Mouse (Mus musculus) C2C12 (cell line): Measurements from ENCODE around the gene Prpf19. TPM values are rescaled to one million over a fixed set of nuclear protein-coding genes. Genes with fewer than 3 reads are reported as not detected.

ENCODE experiments used
- H3K27me3 ChIP-seq: one replicate; pipeline ENCODE4 v1.6.1; 2011; ENCODE audit not compliant: control insufficient read depth, insufficient read depth, insufficient read length
- H3K36me3 ChIP-seq: one replicate; pipeline ENCODE4 v1.6.1; 2011; ENCODE audit not compliant: control insufficient read depth, insufficient read depth
- H3K4me3 ChIP-seq: one replicate; pipeline ENCODE4 v1.5.1; 2011; ENCODE audit warnings: mild to moderate bottlenecking, control low read depth; ENCODE audit not compliant: poor library complexity, insufficient read depth, severe bottlenecking
- H3K79me2 ChIP-seq: one replicate; pipeline ENCODE4 v1.6.1; 2011; ENCODE audit not compliant: control insufficient read depth, insufficient read depth
- H3K79me3 ChIP-seq: one replicate; pipeline ENCODE4 v1.6.1; 2011; ENCODE audit warnings: low read depth, control low read depth
- H3ac ChIP-seq: one replicate; pipeline ENCODE3; 2011; ENCODE audit warnings: low read depth; ENCODE audit not compliant: control insufficient read depth, insufficient read length
- CEBPB ChIP-seq: IDR thresholded peaks from one replicate; pipeline ENCODE4 v1.6.1; 2011; ENCODE audit warnings: low read depth, mild to moderate bottlenecking, control low read depth, moderate library complexity
- CTCF ChIP-seq: IDR thresholded peaks from one replicate; pipeline ENCODE4 v1.5.1; 2011; ENCODE audit not compliant: control insufficient read depth, insufficient read depth, insufficient read length
- FOSL1 ChIP-seq: IDR thresholded peaks from one replicate; pipeline ENCODE4 v1.8.0; 2011; ENCODE audit warnings: mild to moderate bottlenecking, low read length; ENCODE audit not compliant: poor library complexity, insufficient read depth, severe bottlenecking
- MAX ChIP-seq: IDR thresholded peaks from one replicate; pipeline ENCODE4 v1.6.1; 2011; ENCODE audit warnings: mild to moderate bottlenecking, control low read depth
- MYOD1 ChIP-seq: IDR thresholded peaks from one replicate; pipeline ENCODE4 v1.6.1; 2011; ENCODE audit warnings: low read depth; ENCODE audit not compliant: control insufficient read depth, insufficient read length
- MYOG ChIP-seq: IDR thresholded peaks from one replicate; pipeline ENCODE4 v1.6.1; 2011; ENCODE audit not compliant: control insufficient read depth, insufficient read length; ENCODE audit errors: extremely low read depth
- USF1 ChIP-seq: IDR thresholded peaks from one replicate; pipeline ENCODE4 v1.6.1; 2011; ENCODE audit warnings: low read depth, mild to moderate bottlenecking, control low read depth, moderate library complexity
- polyA plus RNA-seq: library from polyadenylated mRNA; unstranded; fragments of >200 nt; fragmentation: generic; extraction: Trizol; gene quantifications from one replicate; pipeline ENCODE4 v1.2.1, GENCODE M21; 2012; ENCODE audit warnings: missing spikeins

Prpf19 gene
- polyA plus RNA-seq, 1 experiment, result 299 TPM

- H3K27me3 ChIP-seq, result no peaks in the 10 kb centered on the region
- H3K79me3 ChIP-seq, result peaks cover 2% of the 10 kb centered on the region
- no peak for TF ChIP-seq MYOD1
- TF ChIP-seq CEBPB, result no peak
- H3ac ChIP-seq, result no peak overlapping the region
- H3K36me3 ChIP-seq, result peaks cover 48% of the 10 kb centered on the region
- H3K4me3 ChIP-seq, result no peak overlapping the region
- peaks cover 18% of the 10 kb centered on the region for H3K79me2 ChIP-seq
Measured at GRCm38 (mm10) chr19:10940801-10941457, 45.9 kb downstream of the Prpf19 start.

GRCm38 (mm10) chr19:10943955-10944354, 48.9 kb downstream of the Prpf19 start:
- Histone ChIP-seq H3ac (no peak overlapping the region), H3K36me3 (peaks cover 59% of the 10 kb centered on the region)

GRCm38 (mm10) chr19:10946506-10946905, 51.5 kb downstream of the Prpf19 start:
- Histone ChIP-seq H3K27me3 (no peaks in the 10 kb centered on the region), H3K4me3 (peak overlapping the region; percentile 94), H3K36me3 (peaks cover 53% of the 10 kb centered on the region), H3K79me2 (peaks cover 51% of the 10 kb centered on the region), H3ac (peak overlapping the region; percentile 19), H3K79me3 (peaks cover 32% of the 10 kb centered on the region)
- TF ChIP-seq CTCF (no peak), FOSL1 (no peak), USF1 (no peak), CEBPB (no peak), MYOG (no peak), MYOD1 (no peak), MAX (no peak)

More at GRCm38 (mm10) chr19:10943955-10944354, 48.9 kb downstream of the Prpf19 start:
- Histone ChIP-seq H3K79me2 (peaks cover 49% of the 10 kb centered on the region), H3K4me3 (no peak overlapping the region), H3K27me3 (no peaks in the 10 kb centered on the region), H3K79me3 (peaks cover 31% of the 10 kb centered on the region)
- TF ChIP-seq USF1, result no peak
- no peak for TF ChIP-seq CEBPB
- no peak for TF ChIP-seq FOSL1
- TF ChIP-seq MAX, result no peak
- no peak for TF ChIP-seq MYOG
- TF ChIP-seq MYOD1, result no peak
- no peak for TF ChIP-seq CTCF

- Histone ChIP-seq H3ac (peak overlapping the region; percentile 98), H3K79me3 (peaks cover 32% of the 10 kb centered on the region), H3K79me2 (peaks cover 51% of the 10 kb centered on the region), H3K27me3 (no peaks in the 10 kb centered on the region), H3K36me3 (peaks cover 46% of the 10 kb centered on the region), H3K4me3 (peak overlapping the region; percentile 94)
- TF ChIP-seq CEBPB, result no peak
- TF ChIP-seq MYOG, result no peak
- no peak for TF ChIP-seq FOSL1
- no peak for TF ChIP-seq MYOD1
- TF ChIP-seq CTCF, result no peak
- TF ChIP-seq MAX, result no peak
- TF ChIP-seq USF1, result no peak
Measured at GRCm38 (mm10) chr19:10947219-10947618, 52.2 kb downstream of the Prpf19 start.

GRCm38 (mm10) chr19:10948416-10948815, 53.4 kb downstream of the Prpf19 start:
- Histone ChIP-seq H3K4me3 (peak overlapping the region; percentile 94), H3K36me3 (peaks cover 35% of the 10 kb centered on the region), H3K79me3 (peaks cover 32% of the 10 kb centered on the region), H3ac (peak overlapping the region; percentile 98), H3K27me3 (no peaks in the 10 kb centered on the region), H3K79me2 (peaks cover 51% of the 10 kb centered on the region)
- TF ChIP-seq MYOG (no peak), MYOD1 (no peak), CEBPB (no peak), CTCF (no peak), USF1 (no peak), FOSL1 (no peak), MAX (no peak)

- Histone ChIP-seq H3K79me3 (peaks cover 32% of the 10 kb centered on the region), H3K4me3 (peak within 1 kb of the TSS; percentile 94), H3ac (peak within 1 kb of the TSS; percentile 98), H3K27me3 (no peaks in the 10 kb centered on the region), H3K36me3 (peaks cover 28% of the 10 kb centered on the region), H3K79me2 (peaks cover 50% of the 10 kb centered on the region)
- no peak for TF ChIP-seq CEBPB
- TF ChIP-seq MAX, result peak; percentile 98
- TF ChIP-seq MYOD1, result no peak
- peak; percentile 64 for TF ChIP-seq USF1
Measured at GRCm38 (mm10) chr19:10949112-10949511, 54.1 kb downstream of the Prpf19 start, which contains the start of gene Ccdc86. Gene Ccdc86 (minus strand): TSS chr19:10949266.
